Mouse (Mus musculus) midbrain, postnatal 0 days (tissue): ENCODE results near the gene Camkmt. TPM values are rescaled to one million over a fixed set of nuclear protein-coding genes. Genes with fewer than 3 reads are reported as not detected.

ENCODE experiments used
- ATAC-seq: fragments of 200-750 bp; cut with Nextera tagmentation; 2 replicates; pipeline ENCODE4 v1.8.0; 2017; ENCODE audit warnings: moderate number of reproducible peaks, mild to moderate bottlenecking, moderate TSS enrichment, moderate library complexity; ENCODE audit not compliant: low FRiP score
- DNase-seq: peaks from one replicate; pipeline ENCODE4 v3.0.0-alpha.2; 2015; ENCODE audit warnings: low spot score
- H3K27ac ChIP-seq: fragments of 300-500 bp; sonication (generic); 2 replicates; pipeline ENCODE4 v1.5.1; 2014; ENCODE audit warnings: low read depth, mild to moderate bottlenecking, low read length, mixed read lengths
- H3K27me3 ChIP-seq: fragments of 300-500 bp; sonication (generic); 2 replicates; pipeline ENCODE4 v1.6.1; 2014; ENCODE audit warnings: low read length, control low read depth, mixed read lengths; ENCODE audit not compliant: insufficient read depth
- H3K36me3 ChIP-seq: fragments of 300-500 bp; sonication (generic); 2 replicates; pipeline ENCODE4 v1.6.1; 2014; ENCODE audit warnings: low read length, control low read depth, mixed read lengths; ENCODE audit not compliant: insufficient read depth
- H3K4me1 ChIP-seq: fragments of 300-500 bp; sonication (generic); 2 replicates; pipeline ENCODE4 v1.6.1; 2014; ENCODE audit warnings: mild to moderate bottlenecking, control low read depth, antibody characterized with exemption, low read length, mixed read lengths; ENCODE audit not compliant: insufficient read depth
- H3K4me2 ChIP-seq: fragments of 300-500 bp; sonication (generic); 2 replicates; pipeline ENCODE4 v1.6.1; 2014; ENCODE audit warnings: low read depth, mild to moderate bottlenecking, low read length, mixed read lengths; ENCODE audit not compliant: poor library complexity, severe bottlenecking
- H3K4me3 ChIP-seq: fragments of 300-500 bp; sonication (generic); 2 replicates; pipeline ENCODE4 v1.5.1; 2014; ENCODE audit warnings: low read depth, mild to moderate bottlenecking, low read length, moderate library complexity
- H3K9ac ChIP-seq: fragments of 300-500 bp; sonication (generic); replicated peaks from 2 replicates; pipeline ENCODE4 v1.6.1; 2014; ENCODE audit warnings: mild to moderate bottlenecking, low read length, moderate library complexity, mixed read lengths; ENCODE audit not compliant: poor library complexity, severe bottlenecking
- H3K9me3 ChIP-seq: fragments of 300-500 bp; sonication (generic); 2 replicates; pipeline ENCODE4 v1.6.1; 2016; ENCODE audit warnings: low read length, control low read depth
- CTCF ChIP-seq: IDR thresholded peaks from 2 replicates; pipeline ENCODE4 v1.5.1; 2016; ENCODE audit warnings: antibody characterized with exemption, mild to moderate bottlenecking
- WGBS: fragments of 180-500 bp; shearing (Covaris S2); extraction: QIAGEN DNeasy Blood & Tissue Kit; methylation state at CpG from one replicate; pipeline ENCODE4 v1.1.7; 2014; 5-methylcytosine and 5-hydroxymethylcytosine counted together
- polyA plus RNA-seq: library from polyadenylated mRNA; unstranded; fragments of >200 nt; fragmentation: Nextera tagmentation; extraction: Ambion mirVana; gene quantifications from 2 replicates; pipeline ENCODE4 v1.2.1, GENCODE M21; 2015
- total RNA-seq: library from RNA; depleted of rRNA; stranded (reverse); fragments of >200 nt; gene quantifications from 2 replicates; pipeline ENCODE4 v1.2.3, GENCODE M21; 2014; rRNA removed

The Camkmt gene
- total RNA-seq, result 6.1 and 12.6 TPM in 2 replicates
- 21.4 and 21.5 TPM in 2 replicates for polyA plus RNA-seq

DNA sequence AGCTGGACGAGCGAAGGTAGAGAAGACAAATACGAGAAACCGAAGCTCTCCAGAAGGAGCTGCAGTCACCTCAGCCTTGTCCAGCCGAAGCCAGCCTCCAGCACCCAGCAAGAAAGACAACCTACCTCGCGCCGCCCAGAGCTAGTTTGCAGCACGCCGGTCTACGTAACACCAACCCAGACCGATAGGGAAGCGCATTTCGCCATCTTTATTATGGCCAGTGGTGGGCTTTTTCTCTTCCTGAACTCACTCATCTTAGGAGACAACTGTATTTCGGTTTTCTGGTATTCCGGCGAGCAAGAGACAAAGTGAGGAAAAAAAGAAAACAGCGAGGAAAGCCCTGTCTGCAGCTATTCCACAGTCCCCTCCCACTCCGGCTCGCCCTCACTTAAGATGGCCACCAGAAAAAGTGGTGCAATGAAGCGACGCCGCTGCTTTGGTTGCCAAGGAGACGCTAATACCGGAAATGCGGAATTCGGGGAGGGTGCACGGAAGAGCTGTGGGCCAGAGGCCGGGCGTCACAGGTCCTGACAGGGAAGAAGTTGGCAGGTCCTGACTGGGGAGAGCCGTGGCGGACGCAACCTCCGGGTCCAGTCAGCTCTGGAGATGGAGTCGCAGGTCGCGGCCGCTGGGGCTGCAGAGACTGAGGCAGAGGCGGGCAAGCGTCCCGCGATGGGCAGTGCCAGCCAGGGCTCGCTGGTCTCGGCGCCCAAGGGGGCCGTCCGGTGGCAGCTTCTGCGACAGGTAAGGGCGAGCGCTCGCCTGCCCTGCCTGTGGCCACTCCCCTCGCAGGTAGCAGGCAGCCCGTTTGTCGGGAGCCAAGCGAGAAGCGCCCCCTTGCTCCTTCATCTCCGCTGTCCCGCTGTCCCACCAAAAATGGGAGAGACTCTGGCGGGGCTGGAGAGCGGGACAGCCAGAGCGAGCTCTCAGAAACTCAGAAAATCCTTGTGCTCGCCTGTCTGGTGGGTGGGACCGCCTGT is at the start of gene Camkmt, which contains the start of gene Prepl:
Camkmt (plus strand) TSS at position 433 of the 980 bp plus-strand sequence.
Prepl (minus strand) TSS at position 122 of the 980 bp plus-strand sequence.
- Histone ChIP-seq H3K27ac (peak within 1 kb of the TSS; percentile 96), H3K9me3 (no peaks in the 10 kb centered on the region), H3K4me2 (peak within 1 kb of the TSS; percentile 74), H3K4me1 (peaks cover 17% of the 10 kb centered on the region; the same call in 1 of the 2 replicates), H3K27me3 (no peaks in the 10 kb centered on the region), H3K36me3 (no peaks in the 10 kb centered on the region), H3K9ac (peak within 1 kb of the TSS; percentile 85), H3K4me3 (peak within 1 kb of the TSS; percentile 88)
- under 1% methylated on average over 63 of the region's 63 CpGs for WGBS
- peak; percentile 24; the same call in 1 of the 2 replicates for TF ChIP-seq CTCF
- DNase-seq (peak; percentile 99), ATAC-seq (peak; percentile 98)

DNA sequence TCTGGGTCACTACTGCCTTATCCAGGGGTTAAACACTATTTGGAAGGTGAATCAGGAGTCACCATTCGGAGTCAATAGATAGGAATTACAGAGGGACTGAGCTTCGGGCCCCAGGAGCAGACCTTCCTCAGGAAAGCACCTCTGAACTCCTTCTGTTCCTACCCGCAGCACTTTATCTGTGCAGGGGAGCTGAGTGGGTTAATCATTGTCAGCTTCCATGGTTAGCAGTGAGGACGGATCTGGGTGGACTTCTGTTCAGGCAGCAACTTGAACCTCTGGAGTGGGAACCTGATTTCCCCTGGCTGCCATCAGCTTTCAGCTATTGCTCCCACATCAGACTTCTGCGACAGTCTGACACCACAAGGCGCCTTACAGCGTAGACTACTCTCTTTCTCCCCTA is 49.4 kb upstream of the Camkmt start:
- no peak for TF ChIP-seq CTCF
- Histone ChIP-seq H3K9ac (no peak overlapping the region), H3K27me3 (no peaks in the 10 kb centered on the region), H3K27ac (no peak overlapping the region), H3K4me1 (no peaks in the 10 kb centered on the region), H3K36me3 (no peaks in the 10 kb centered on the region), H3K9me3 (no peaks in the 10 kb centered on the region), H3K4me3 (no peak overlapping the region), H3K4me2 (no peak overlapping the region)
- DNase-seq, result no peak
- ATAC-seq, result no peak
- 84% methylated on average over 7 of the region's 7 CpGs for WGBS

DNA sequence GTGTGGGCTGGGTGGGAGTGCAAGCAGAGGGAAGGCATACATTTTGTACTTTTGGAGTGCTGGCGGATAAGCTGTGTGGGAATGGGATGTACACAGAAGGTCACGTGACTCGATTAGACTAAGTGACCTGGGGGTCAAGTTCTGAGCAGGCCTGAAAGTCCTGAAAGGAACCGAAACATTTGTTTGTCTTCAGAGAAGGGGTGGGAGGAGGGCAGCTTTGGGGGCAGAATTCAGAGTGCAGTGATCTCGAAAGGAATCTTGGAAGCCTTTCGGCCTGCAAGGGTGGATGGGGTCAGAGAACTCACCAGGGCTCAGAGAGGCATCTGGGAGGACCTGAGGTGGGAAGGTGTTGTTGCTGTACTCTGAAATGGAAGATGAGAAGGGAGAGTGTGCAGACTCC is 47.9 kb upstream of the Camkmt start:
- 68% methylated on average over 6 of the region's 6 CpGs for WGBS

DNA sequence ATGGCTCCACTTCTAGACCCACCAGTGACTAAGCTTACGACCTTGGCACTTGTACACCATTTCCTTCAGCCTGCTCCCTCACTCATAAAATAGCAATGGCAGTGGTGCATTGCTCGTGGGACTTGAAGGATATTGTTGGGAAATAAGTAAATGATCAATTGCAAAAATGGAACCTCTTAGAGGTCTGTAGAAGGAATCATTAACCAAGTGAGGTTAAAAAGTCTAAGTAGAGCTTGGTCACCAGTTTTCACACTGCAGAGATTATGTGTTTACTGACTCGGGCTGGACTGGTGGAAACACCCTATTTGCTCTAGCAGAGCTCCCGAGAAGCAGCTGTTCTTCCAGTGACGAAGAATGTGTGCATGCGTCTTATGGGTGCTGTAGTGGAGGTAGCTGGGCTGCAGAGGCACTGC is 46.9 kb upstream of the Camkmt start:
- Histone ChIP-seq H3K27ac (no peak overlapping the region), H3K9ac (no peak overlapping the region), H3K4me1 (no peaks in the 10 kb centered on the region), H3K27me3 (no peaks in the 10 kb centered on the region), H3K36me3 (no peaks in the 10 kb centered on the region), H3K9me3 (no peaks in the 10 kb centered on the region), H3K4me2 (no peak overlapping the region), H3K4me3 (no peak overlapping the region)
- ATAC-seq (no peak), DNase-seq (no peak)
- 87% methylated on average over 6 of the region's 6 CpGs for WGBS
- no peak for TF ChIP-seq CTCF

More for the DNA sequence above, 47.9 kb upstream of the Camkmt start:
- TF ChIP-seq CTCF, result no peak
- no peak overlapping the region for H3K9ac ChIP-seq
- no peak overlapping the region for H3K4me2 ChIP-seq
- H3K27me3 ChIP-seq, result no peaks in the 10 kb centered on the region
- ATAC-seq (no peak), DNase-seq (no peak)
- no peaks in the 10 kb centered on the region for H3K36me3 ChIP-seq
- H3K27ac ChIP-seq, result no peak overlapping the region
- no peak overlapping the region for H3K4me3 ChIP-seq
- no peaks in the 10 kb centered on the region for H3K9me3 ChIP-seq
- no peaks in the 10 kb centered on the region for H3K4me1 ChIP-seq

DNA sequence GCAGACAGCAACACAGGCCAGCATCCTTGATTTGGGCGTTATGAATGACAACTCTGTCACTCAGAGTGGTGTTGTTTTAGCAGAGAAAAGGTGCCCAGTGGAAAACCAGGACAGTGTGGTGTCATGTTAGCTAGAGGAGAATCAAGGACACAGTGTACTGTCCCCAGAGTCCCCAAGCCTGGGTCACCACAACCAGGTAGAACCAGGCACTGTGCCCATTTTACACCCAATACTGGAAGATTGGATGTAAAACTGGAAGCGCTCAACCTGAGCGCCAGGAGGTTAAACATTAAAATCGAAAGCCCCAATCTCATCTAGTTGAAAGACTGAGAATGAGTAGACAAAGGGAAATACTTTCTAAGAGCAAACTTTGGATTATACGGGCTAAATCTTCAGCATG is 45.9 kb upstream of the Camkmt start:
- H3K4me3 ChIP-seq, result no peak overlapping the region
- WGBS, result 94% methylated on average over 5 of the region's 5 CpGs
- no peaks in the 10 kb centered on the region for H3K9me3 ChIP-seq
- DNase-seq (no peak), ATAC-seq (no peak)
- no peaks in the 10 kb centered on the region for H3K27me3 ChIP-seq
- TF ChIP-seq CTCF, result no peak
- H3K36me3 ChIP-seq, result no peaks in the 10 kb centered on the region
- no peak overlapping the region for H3K4me2 ChIP-seq
- no peak overlapping the region for H3K27ac ChIP-seq
- no peak overlapping the region for H3K9ac ChIP-seq
- H3K4me1 ChIP-seq, result no peaks in the 10 kb centered on the region

DNA sequence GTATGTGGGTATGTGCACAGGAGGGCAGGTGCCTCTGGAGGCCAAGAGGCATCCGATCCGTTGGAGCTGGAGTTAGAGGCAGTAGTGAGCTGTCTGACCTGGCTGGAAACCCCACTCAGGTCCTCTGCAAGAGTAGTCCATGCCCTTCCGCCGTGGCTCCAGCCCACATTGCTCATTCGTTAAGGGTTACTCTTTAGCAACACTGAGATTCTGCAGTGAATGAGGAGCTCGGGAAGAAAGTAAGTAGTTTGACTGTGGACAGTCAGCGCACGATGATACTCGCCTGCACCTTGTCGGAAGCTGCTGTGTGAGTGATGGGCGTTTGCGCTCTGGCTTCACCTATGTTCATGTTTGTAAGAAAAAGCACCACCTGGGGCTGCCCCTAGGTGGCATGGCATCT is 45.2 kb upstream of the Camkmt start:
- WGBS, result 89% methylated on average over 12 of the region's 12 CpGs
- no peak for ATAC-seq
- H3K9me3 ChIP-seq, result no peaks in the 10 kb centered on the region
- no peak overlapping the region for H3K4me2 ChIP-seq
- no peak overlapping the region for H3K9ac ChIP-seq
- no peak overlapping the region for H3K27ac ChIP-seq
- H3K27me3 ChIP-seq, result no peaks in the 10 kb centered on the region
- no peak for DNase-seq
- no peaks in the 10 kb centered on the region for H3K36me3 ChIP-seq
- no peak overlapping the region for H3K4me3 ChIP-seq
- no peaks in the 10 kb centered on the region for H3K4me1 ChIP-seq
- TF ChIP-seq CTCF, result no peak
